Mouse (Mus musculus) naive thymus-derived CD4-positive, alpha-beta T cell, adult 2 months (primary cell): ENCODE data around the gene Bpi.

Experiments used
- DNase-seq: peaks from one replicate; pipeline ENCODE4 v3.0.0-alpha.2; 2011; ENCODE audit warnings: low read depth

Gene Bpi

DNA sequence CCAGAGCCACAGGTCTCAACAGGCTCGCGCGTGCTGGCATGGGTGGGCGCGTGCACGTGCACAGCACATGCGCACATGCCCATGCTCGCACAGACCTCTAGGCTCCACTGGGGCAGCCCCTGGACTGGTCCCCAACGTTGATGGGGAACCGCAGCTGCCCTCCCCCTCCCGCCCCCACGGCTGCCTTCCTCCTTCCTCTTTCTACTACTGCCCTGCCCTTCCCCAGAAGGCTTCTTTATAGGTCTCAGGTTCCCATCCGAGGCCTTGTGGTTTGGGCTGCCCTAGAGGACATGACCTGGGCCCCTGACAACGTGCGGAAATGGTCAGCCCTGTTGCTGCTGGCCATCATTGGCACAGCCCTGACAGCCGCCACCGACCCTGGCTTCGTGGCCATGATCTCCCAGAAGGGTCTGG lies at the start of gene Bpi:
TSS of gene Bpi (plus strand) at position 90 of the 414 bp plus-strand sequence.
- DNase-seq: no peak

DNA sequence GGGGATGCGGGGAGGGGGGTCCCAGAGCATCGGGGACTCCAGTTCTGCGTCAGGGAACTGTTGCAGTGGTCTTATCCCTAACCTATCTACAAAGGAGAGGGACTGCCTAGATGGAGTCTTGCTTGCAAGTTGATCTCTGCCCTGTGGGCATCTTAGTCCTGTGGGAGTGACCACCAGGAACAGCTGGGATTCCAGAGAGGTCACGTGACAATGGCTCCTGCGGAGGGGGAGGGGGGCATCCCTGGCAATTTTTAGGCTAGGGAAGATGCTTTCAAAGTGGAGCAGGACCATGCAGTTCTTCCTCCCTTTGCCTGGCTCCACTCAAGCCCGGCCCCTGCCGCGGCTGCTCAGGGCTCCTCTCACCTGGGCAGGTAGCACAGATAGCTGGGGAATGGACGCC lies 48.1 kb upstream of the Bpi start:
- DNase-seq: no peak

DNA sequence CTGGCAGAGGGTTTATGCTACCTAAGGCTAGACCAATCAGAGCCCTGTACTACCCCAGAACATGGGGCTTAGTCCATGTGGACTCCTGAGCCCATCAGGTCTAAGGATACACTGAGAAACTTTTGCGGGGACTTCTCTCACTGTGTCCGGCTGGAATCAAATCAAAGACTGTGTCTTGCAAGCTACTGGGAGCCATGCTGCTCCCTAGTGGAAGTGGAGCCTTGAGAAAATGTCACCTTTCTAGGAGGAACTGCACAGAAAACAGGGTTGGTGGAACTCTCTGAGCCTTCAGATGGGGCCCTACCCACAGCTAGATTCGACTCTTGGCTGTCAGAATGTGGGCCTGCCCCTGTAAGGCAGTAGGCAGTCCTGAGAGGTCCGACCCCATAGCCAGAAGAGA lies 47.4 kb upstream of the Bpi start:
- DNase-seq: no peak

DNA sequence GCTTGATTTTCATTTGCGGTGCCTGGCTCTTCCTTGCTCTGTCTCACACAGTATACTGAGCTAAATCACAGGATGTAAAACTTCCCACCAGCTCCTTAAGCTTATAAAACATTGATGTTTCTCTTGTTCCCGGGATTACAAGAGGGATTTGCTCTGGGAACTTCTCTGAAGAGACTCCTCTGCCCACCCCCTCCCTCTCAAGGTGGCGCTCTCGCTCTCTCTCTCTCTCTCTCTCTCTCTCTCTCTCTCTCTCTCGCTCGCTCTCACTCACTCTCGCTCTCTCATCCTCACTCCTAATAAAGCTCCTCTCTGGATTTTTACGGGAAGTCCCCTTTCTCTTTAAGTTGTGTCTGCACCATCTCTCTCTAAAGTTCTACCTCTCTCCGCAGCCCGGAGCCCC lies 46.9 kb upstream of the Bpi start:
- DNase-seq: no peak

DNA sequence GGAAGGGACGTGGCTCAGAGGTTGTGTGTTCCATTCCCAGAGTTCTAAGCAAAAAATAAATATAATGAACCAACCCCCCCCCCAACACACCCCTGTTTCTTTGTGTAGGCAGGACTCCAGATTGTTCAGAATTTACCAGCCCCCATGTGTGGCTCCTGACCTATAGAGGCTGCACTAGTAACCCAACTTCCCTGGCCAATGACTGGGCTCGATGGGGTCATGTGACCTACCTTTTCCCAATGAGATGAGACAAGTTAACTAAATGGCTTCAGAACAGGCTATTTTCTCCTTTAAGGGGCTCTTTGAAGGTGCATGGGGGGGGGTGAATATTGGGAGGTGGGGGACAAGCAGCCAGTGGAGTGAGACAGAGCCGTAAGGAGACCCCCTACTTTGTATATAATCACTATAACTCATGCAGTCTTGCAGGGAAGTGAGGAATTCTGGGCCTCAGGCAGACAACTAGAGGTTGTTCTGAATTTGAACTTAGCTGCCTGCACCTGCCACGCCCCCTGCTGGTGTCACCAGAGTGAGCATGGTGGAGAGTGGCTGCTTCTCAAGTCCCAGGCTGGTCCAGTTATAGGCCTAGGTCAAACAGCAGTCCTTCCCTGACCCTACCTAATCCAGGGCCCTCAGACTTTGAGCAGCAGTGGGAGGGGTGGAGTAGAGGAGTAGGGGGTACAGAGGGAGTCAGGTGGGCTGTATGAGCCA lies 46.0 kb upstream of the Bpi start:
- DNase-seq: no peak

DNA sequence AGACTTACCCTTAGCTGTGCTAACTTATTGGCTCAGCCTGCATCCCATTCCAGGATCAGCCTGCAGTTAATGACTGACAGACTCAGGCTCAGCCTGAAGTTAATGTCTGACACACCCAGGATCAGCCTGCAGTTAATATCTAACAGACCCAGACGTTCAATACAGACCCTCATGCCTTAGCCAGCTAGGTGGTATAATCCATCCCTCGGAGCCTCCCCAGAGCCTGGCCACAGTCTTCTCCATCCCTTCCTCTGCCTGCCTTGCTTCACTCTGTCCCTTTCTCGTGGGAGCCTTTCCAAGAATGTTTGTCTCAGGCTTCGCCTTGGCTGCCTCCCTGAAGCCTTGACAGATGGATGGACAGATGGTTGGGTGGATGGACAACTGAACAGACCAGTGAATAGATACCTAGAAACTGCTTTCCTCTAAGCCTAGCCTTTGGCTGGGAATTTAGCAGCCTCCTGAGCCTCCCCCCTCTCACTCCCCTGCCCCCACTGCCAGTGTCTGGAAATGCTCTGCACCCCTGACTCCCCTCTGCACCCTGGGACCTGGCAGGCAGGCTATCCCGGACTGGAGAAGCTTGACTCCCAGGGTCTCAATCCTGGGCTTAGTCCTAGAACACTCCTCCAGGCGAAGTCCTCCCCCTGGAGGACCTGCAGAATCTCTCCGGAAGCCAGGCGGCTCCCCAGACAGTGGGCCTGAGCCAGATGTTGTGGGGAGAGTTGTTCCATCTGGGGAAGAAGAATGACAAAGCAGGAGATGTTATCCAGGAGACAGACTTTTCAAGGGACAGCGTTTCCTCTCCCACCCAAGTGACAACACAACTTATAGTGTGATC lies 42.4 kb upstream of the Bpi start:
- DNase-seq: no peak

DNA sequence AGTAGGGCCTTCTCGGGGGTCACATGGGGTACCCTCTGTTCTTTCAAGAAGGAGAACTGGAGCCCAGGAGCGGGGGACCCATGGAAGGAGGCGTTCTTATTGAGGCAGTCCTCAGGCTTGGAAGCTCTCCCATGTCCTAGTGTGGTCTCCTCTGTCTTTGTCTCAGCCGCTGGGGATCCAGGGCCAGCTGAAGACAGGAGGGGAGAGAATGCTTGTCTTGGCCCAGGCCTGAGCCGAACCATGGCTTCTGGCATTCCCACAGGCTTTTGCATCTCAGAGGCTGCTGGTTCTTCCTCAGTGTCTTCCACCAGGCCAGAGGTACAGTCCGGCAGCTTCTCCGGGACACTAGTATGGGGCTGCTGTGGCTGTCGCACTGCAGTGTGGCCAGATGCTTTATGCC lies 41.4 kb upstream of the Bpi start:
- DNase-seq: no peak

DNA sequence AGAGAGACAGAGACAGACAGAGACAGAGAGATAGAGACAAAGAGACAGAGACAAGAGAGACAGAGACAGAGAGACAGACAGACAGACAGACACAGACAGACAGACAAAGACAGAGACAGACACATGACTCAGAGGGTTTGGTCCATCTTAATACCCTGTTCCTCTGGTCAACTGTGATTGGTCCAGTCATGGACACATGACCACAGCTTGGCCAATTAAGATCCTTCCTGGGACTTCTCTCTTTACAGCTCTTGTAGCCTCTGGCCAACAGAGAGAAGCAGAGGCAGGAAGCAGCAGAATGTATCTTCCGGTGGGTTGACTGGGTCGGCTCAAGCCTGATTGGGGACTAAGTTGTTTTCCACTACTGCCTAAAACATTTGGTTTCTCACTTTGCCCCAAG lies 38.3 kb upstream of the Bpi start:
- no peak for DNase-seq

DNA sequence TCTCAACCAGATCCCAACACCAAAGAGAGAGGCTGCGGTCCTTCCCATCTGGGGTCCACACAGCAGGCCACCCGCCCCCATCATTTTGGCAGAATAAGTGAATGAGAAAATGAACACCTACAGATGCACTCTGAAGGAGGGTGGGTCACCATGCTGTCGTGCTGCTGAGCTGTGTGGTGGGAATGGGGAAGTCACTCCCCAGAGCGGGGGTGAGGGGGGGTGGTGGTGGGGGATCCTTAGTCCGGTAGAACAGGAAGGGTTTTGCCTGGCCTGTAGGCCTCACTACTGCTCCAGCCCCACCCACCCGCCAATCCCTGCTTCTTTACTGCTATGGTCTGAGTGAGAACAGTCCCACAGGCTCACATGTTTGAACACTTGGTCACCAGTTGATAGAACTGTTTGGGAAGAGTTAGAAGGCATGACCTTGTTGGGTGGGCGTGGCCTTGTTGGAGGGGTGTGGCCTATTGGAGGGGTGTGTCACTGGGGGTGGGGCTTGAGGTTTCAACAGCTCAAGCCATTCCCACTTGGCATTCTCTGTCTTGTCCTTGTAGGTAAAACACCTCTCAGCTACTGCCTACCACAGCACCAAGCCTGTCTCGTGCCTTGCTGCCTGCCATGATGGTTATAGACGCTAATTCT lies 36.3 kb upstream of the Bpi start:
- DNase-seq: no peak

DNA sequence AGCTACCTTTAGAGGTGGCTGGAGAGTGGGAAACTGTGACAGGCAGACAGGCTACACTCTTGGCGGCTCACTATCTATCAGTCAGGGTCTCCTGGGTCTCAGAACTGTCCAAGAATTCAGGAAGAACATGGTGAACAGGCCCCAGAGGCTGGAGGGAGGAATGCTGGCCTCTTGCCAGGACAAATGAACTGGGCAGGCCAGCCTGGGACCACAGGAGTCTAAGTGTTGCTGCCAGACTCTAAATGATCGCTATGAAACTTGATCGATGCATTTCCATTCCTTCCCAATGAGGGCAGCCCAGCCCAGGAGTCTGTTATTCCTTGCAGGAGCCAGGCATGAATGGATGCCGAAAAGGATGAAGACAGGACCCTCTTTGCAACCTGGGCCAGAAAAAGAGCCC lies 35.2 kb upstream of the Bpi start:
- DNase-seq: no peak

DNA sequence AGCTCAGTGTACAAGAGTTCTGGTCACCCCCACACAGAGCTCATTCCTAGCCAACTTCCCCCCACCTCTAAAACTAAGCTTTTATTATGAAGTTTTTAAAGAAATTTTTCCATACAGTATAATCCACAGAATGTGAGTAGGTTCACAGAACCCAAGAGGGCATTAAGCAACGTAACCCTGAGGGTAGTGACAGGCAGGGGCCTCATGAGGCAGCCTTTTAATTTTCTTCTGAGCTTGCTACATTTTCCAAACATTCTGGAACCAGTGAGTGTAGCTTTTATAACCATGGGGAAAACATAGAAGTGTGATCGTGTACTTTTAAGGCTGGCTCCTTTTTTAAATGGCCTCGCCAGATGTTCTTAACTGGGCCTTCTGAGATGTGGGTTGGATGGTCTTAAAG lies 34.4 kb upstream of the Bpi start:
- DNase-seq: no peak

DNA sequence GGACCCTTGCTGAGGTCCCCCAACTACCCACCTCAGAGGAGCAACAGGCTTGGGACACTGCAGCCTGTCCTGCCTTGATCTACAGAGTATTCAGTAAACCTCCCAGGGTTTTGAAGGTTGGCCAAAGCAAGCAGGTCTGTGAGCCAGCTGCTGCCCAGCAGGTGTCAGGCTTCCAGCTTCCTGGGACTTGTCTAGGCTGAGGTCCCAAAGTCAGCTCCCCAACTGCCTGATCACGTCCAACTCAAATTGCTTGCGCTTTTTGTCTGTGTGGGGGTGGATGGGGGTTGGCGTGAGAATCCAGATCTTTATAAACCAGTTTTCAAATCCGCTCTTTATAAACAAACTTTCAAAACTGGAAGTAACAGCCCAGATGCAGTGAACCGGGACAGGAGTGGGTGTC lies 32.6 kb upstream of the Bpi start:
- no peak for DNase-seq

DNA sequence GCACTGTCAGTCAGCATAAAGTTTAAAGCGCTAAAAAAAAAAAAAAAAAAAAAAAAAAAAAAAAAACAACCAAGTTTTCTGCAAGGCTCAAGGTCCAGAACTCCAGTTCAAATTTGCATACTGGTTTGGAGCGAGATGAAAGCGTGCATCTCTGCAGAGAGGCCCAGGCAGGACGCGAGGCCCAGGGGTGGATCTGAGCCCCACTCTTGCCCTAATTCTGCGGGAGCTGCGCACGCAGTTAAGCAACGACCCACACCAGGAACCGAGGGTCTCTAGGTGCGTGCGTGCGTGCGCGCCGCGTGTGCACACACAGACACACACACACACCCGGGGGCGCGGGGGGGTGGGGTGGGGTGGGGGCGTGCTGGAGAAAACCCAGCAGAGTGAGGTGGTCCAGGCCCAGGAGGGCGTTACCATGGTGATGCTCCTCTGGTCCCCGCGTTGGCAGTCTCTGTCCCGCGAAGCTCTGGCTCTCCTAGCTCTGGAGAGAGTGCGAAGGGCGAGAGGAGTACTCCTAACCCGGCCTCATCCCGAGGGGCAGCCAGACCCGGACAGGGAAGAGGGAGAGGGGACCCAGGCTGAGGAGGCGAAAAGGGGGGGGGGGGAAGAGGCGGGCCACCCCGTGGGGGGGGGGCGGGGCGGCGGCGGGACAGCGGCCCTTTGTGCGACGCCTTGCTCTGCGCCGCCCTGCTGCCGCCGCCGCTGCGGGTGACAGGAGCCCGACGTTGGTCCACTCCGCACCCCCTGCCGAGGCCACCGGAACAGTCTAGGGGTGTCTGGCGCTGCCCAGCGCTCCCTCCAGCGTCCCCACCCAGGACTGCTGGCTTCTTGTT lies 29.0 kb upstream of the Bpi start, which contains the start of gene D630003M21Rik:
TSS of gene D630003M21Rik (minus strand) at position 553 of the 833 bp plus-strand sequence.
- no peak for DNase-seq

DNA sequence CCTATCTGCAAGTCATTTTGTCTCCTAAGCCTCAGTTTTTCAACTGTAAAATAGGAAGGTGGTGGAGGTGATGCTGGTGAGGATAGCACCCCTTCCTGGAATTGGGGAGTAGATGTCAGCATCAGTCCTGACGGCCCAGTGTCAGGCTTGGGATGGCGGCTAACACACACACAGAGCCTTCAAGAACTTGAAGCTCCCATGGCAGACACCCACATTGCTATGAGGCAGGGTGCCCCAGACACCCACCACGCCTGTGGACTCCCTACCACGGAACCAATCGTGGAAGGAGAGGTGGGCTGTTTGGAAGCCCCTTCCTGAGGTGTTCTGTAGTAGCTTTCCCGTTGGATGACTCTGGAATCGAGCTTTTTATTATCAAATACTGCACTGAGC lies 28.4 kb upstream of the Bpi start:
- no peak for DNase-seq

DNA sequence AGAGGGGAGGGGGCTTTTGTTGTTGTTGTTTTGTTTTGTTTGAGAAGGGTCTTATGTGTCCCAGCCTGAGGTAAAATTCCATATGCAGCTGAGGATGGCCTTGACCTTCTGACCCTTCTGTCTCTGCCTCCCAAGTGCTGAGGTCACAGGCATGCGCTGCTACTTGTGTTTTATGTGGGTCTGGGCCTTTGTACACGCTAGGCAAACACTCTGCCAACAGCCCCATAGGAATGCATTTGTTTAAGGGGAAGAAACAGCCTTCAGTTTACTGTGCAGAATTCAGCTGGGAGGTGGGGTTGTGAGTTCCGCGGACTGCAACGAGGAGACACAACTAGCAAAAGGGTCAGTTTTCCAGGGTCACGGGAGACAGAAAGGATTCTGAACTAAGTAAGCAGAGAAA lies 27.3 kb upstream of the Bpi start:
- DNase-seq: no peak

DNA sequence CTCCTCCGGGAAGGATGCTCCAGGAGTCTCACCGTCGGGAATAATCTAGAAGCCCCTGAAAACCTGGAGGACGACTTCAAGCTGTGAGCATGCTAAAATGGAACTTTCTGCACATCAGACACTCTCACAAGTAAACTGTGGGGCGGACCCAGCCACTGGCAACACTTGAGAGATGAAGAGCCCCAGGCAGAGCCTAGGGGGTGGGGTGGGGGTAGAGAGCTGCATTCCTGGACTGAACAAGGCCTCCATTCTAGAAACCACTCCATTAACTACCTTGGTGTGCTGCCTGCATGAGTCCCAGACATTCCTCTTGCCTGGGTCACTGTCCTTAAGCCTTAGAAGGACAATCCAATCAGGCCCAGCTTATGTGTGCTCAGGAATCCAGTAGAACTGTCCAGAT lies 26.8 kb upstream of the Bpi start:
- DNase-seq: no peak

DNA sequence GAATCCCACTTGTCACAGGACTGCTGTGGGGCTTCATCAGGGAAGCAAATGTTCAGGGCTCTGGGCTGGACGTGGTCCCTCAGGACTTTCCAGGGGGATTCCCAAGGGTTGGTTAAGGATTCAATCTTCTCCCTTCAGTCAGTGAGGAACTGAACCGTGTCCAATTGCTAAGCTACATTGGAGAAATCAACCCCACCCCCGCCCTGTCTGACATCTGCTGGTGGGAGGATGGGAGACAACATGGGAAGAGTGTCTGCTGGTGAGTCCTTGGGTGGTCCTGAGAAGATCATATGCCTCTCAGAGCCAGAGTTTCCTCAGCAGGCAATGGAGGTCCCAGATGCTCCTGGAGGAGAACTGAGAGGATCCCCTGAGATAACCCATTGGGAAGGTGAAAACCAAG lies 25.5 kb upstream of the Bpi start:
- no peak for DNase-seq

DNA sequence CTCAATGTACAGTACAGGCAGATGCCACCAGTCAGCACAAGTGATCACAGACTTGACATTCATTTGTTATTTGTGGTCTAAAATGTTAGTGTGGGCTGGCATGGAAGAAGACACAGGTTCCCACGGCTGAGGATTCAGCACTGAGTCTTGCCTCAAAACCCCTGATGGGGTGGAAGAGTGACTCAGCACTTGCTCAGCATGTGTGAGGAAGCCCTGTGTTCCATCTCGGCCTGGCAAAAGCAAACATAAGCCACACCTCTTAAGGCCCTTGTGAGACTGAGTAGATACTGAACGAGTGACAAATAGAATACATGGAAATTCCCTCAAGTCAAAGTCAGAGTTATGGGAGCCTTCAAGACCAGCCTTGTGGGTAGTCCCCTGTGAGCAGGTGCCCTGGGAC lies 24.8 kb upstream of the Bpi start:
- no peak for DNase-seq

DNA sequence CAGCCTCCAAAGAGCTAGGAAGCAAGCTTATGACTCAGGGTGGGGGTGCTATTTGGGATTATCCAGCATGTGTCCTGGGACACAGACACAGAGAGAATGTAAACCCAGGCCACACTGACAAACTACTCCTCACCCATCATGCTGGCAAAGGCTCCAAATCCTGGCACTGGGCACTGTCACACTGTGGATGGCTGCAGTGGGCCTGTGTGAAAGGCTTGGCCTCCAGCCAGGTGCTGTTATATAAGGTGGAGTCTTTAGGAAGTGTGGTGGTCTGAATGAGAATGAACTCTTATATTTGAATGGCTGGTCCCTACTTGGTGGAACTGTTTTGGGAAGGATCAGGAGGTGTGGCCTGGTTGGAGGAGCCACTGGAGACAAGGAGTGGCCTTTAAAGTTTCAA lies 21.2 kb upstream of the Bpi start:
- DNase-seq: no peak

DNA sequence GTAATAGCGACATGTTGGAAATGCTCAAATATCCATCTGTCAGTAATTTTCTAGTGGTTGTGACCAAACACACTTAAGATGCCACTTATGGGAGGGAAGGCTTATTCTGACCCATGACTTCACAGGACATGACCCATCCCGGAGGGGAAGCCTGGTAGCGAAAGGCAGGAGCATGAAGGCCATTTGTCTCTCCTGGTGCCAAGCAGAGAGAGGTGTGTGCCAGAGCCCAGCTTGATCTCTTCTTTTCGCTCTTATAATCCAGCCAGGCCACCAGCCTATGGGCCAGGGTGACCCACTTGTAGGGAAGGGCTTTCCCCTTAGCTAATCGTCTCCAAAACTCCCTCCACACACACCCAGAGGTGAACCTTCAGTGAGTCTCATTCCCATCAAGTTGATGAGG lies 19.8 kb upstream of the Bpi start:
- DNase-seq: no peak

DNA sequence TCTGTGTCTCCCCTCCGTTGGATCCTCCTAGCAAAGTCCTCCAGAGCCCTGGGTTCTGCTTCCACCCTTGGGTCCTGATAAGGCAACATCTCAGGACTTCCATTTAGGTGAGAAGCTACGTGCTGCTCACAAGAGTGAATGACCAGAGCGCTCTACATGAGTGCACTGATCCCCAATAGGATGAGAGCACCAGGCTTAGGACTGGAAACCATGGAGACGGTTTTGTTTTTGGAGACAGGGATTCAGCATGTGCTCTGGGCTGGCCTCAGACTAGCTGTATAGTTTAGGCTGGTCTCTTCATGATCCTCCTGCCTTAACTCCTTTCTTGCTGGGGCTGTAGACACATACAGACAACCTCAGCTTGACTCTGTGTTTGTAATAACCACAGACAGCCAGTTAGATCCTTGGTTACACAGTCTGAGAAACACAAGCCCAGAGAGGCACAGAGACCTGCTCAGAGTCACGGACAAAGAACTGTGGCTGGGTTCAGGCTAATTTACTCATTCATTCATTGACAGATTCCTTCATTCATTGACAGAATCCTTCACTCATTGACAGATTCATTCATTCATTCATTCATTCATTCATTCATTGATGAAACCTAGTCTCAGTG lies 16.7 kb upstream of the Bpi start:
- DNase-seq: no peak
